Mouse (Mus musculus): Measurements from ENCODE around the gene Spast. TPM values are rescaled to one million over a fixed set of nuclear protein-coding genes. Genes with fewer than 3 reads are reported as not detected.
A peak's percentile ranks its signal among the peaks of the same experiment; 100 is the strongest.

Spast gene
- polyA plus RNA-seq, 1 experiment from 2014 or later, result 16.2 TPM

- no peak overlapping the region for H3K4me2 ChIP-seq
- WGBS (ENCODE audit: insufficient replicate concordance), result 88% methylated on average over 12 of the region's 12 CpGs
- H3K9ac ChIP-seq (ENCODE audit: low read depth, low read length), result no peak overlapping the region
- H3K36me3 ChIP-seq (ENCODE audit: control insufficient read depth, insufficient read depth, low read length), result peaks cover 21% of the 10 kb centered on the region
- no peaks in the 10 kb centered on the region for H3K9me3 ChIP-seq (replicated peaks; ENCODE audit: control insufficient read depth, low read length)
- H3K4me3 ChIP-seq (ENCODE audit: low read depth, low read length), result no peak overlapping the region
- ATAC-seq (replicated peaks; ENCODE audit: insufficient number of reproducible peaks, low FRiP score, low TSS enrichment), result no peak
- H3K27ac ChIP-seq (ENCODE audit: low read depth, low read length), result no peak overlapping the region
- no peaks in the 10 kb centered on the region for H3K27me3 ChIP-seq (ENCODE audit: control insufficient read depth, insufficient read depth, low read length)
- 0 out of 2 replicates have a peak, but pooled peaks cover 3% of the 10 kb centered on the region for H3K4me1 ChIP-seq (ENCODE audit: control insufficient read depth, insufficient read depth, low read length)
Measured at GRCm38 (mm10) chr17:74424401-74425005, 85.7 kb downstream of the Spast start.

DNA sequence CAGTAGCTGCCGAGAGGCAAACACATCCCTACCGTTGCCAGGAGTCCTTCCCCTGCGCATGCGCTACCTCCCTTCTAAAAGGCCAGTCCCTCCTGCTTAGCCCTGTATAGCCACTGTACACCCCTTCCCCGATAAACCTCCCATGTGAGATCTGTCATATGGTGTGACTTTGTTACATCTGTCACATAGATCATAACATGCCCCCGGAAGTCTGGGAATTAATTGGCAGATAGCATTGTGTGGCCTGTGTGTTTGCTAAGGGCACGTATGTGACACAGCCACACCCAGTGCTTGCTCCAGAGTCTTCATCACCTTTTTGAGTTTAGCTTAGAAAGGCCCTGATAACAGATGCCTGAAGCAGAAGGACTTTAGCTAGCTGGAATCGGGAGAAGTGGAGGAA is 91.3 kb downstream of the Spast start:
- Histone ChIP-seq H3K4me3 (ENCODE audit: low read depth, low read length) (no peak overlapping the region), H3K9me3 (replicated peaks; ENCODE audit: control insufficient read depth, low read length) (no peaks in the 10 kb centered on the region), H3K27ac (ENCODE audit: low read depth, low read length) (no peak overlapping the region), H3K36me3 (ENCODE audit: control insufficient read depth, insufficient read depth, low read length) (peaks cover 11% of the 10 kb centered on the region; the same call in 1 of the 2 replicates), H3K4me2 (no peak overlapping the region), H3K27me3 (ENCODE audit: control insufficient read depth, insufficient read depth, low read length) (no peaks in the 10 kb centered on the region), H3K4me1 (ENCODE audit: control insufficient read depth, insufficient read depth, low read length) (0 out of 2 replicates have a peak, but pooled peaks cover 5% of the 10 kb centered on the region), H3K9ac (ENCODE audit: low read depth, low read length) (no peak overlapping the region)
- no peak for ATAC-seq (replicated peaks; ENCODE audit: insufficient number of reproducible peaks, low FRiP score, low TSS enrichment)
- 67% methylated on average over 8 of the region's 8 CpGs for WGBS (ENCODE audit: insufficient replicate concordance)

DNA sequence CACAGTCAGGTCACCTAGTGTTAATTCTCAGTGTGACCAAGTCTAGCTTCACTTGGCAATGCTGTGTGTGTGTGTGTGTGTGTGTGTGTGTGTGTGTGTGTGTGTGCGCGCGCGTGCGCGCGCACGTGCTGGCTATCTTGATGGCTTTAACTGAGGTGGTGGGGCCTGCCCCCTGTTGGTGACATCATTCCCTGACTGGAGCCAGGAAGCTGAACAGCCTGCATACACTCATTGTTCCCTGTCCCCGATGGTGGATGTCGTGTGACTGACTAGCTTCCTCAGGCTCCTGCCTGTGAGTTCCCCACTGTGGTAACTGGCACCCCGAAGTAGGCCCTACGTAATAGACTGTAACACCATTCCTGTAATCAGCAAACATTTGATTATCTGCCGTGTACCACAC is 92.7 kb downstream of the Spast start:
- Histone ChIP-seq H3K27ac (ENCODE audit: low read depth, low read length) (no peak overlapping the region), H3K4me2 (no peak overlapping the region), H3K27me3 (ENCODE audit: control insufficient read depth, insufficient read depth, low read length) (no peaks in the 10 kb centered on the region), H3K4me1 (ENCODE audit: control insufficient read depth, insufficient read depth, low read length) (0 out of 2 replicates have a peak, but pooled peaks cover 5% of the 10 kb centered on the region), H3K9me3 (replicated peaks; ENCODE audit: control insufficient read depth, low read length) (no peaks in the 10 kb centered on the region), H3K36me3 (ENCODE audit: control insufficient read depth, insufficient read depth, low read length) (peaks cover 9% of the 10 kb centered on the region; the same call in 1 of the 2 replicates), H3K9ac (ENCODE audit: low read depth, low read length) (no peak overlapping the region), H3K4me3 (ENCODE audit: low read depth, low read length) (no peak overlapping the region)
- 64% methylated on average over 13 of the region's 13 CpGs for WGBS (ENCODE audit: insufficient replicate concordance)
- ATAC-seq (replicated peaks; ENCODE audit: insufficient number of reproducible peaks, low FRiP score, low TSS enrichment), result peak; percentile 55; the same call in 1 of the 2 replicates

DNA sequence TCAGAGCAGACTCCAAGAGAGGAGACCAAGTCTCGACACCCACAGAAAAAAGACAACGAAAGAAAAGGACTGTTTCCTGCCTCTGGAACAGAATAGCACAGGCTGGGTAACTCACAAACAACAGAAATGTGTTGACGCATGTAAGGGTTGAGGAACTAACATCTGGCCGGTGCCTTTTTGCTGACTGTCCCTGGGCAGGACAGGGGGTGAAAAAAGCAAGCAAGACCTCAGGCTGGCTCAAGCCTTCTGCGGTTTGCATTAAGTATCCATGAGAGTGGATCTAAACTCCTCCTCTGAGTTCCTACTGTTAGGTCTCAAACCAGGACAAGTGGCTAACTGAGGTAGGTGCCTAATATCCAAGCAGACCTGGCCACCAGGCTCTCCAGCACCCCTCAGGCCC is 93.8 kb downstream of the Spast start:
- 68% methylated on average over 5 of the region's 5 CpGs for WGBS (ENCODE audit: insufficient replicate concordance)

DNA sequence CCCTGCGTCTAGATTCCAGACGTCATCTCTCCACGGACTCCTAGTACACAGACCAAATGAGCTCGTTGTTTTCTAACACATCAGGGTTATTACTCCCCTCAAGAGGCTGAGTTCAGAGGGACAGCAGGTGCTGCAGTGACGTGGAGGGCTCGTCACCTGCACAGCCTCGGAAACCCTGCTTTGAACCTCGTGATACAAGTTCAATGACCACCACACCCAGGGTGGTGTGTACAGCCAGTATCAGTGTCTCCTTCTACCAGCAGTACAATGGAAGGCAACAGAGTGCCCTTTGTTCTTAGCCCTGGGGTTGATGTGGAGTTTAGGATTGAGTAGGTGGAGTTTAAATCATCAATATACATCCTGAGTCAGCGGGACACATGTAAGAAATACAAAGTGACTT is 99.0 kb downstream of the Spast start:
- WGBS (ENCODE audit: insufficient replicate concordance), result 77% methylated on average over 9 of the region's 9 CpGs
- Histone ChIP-seq H3K9ac (ENCODE audit: low read depth, low read length) (no peak overlapping the region), H3K4me1 (ENCODE audit: control insufficient read depth, insufficient read depth, low read length) (no peaks in the 10 kb centered on the region), H3K36me3 (ENCODE audit: control insufficient read depth, insufficient read depth, low read length) (no peaks in the 10 kb centered on the region), H3K4me3 (ENCODE audit: low read depth, low read length) (no peak overlapping the region), H3K9me3 (replicated peaks; ENCODE audit: control insufficient read depth, low read length) (no peaks in the 10 kb centered on the region), H3K4me2 (no peak overlapping the region), H3K27me3 (ENCODE audit: control insufficient read depth, insufficient read depth, low read length) (no peaks in the 10 kb centered on the region), H3K27ac (ENCODE audit: low read depth, low read length) (no peak overlapping the region)
- ATAC-seq (replicated peaks; ENCODE audit: insufficient number of reproducible peaks, low FRiP score, low TSS enrichment), result no peak

More for the DNA sequence above, 93.8 kb downstream of the Spast start:
- H3K36me3 ChIP-seq (ENCODE audit: control insufficient read depth, insufficient read depth, low read length), result 0 out of 2 replicates have a peak, but pooled peaks cover 2% of the 10 kb centered on the region
- H3K4me2 ChIP-seq, result no peak overlapping the region
- H3K9ac ChIP-seq (ENCODE audit: low read depth, low read length), result no peak overlapping the region
- no peak for ATAC-seq (replicated peaks; ENCODE audit: insufficient number of reproducible peaks, low FRiP score, low TSS enrichment)
- no peak overlapping the region for H3K27ac ChIP-seq (ENCODE audit: low read depth, low read length)
- H3K9me3 ChIP-seq (replicated peaks; ENCODE audit: control insufficient read depth, low read length), result no peaks in the 10 kb centered on the region
- H3K4me3 ChIP-seq (ENCODE audit: low read depth, low read length), result no peak overlapping the region
- no peaks in the 10 kb centered on the region for H3K27me3 ChIP-seq (ENCODE audit: control insufficient read depth, insufficient read depth, low read length)
- H3K4me1 ChIP-seq (ENCODE audit: control insufficient read depth, insufficient read depth, low read length), result 0 out of 2 replicates have a peak, but pooled peaks cover 5% of the 10 kb centered on the region

DNA sequence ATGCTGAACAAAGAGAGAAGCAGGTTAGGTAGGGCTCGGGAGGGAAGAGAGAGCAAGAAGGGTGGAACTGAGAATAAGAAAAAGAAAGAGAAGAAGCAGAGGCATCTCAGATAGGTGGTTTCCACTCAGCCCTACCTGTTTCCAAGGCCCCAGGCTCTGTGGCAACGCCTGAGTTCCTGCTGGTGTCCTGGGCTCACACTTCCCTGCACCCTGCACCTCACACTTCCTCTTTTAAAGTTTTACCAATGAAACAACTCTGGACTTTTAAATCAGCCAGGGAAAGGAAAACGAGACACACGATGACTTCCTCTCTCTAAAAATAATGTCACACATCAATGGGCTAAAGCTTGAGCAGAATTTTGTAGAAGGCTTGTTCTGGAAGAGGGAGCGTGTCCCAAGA is 101.7 kb downstream of the Spast start:
- no peak overlapping the region for H3K4me3 ChIP-seq (ENCODE audit: low read depth, low read length)
- no peaks in the 10 kb centered on the region for H3K36me3 ChIP-seq (ENCODE audit: control insufficient read depth, insufficient read depth, low read length)
- no peak overlapping the region for H3K9ac ChIP-seq (ENCODE audit: low read depth, low read length)
- no peaks in the 10 kb centered on the region for H3K4me1 ChIP-seq (ENCODE audit: control insufficient read depth, insufficient read depth, low read length)
- H3K27me3 ChIP-seq (ENCODE audit: control insufficient read depth, insufficient read depth, low read length), result no peaks in the 10 kb centered on the region
- ATAC-seq (replicated peaks; ENCODE audit: insufficient number of reproducible peaks, low FRiP score, low TSS enrichment), result no peak
- no peak overlapping the region for H3K4me2 ChIP-seq
- H3K9me3 ChIP-seq (replicated peaks; ENCODE audit: control insufficient read depth, low read length), result no peaks in the 10 kb centered on the region
- WGBS (ENCODE audit: insufficient replicate concordance), result 74% methylated on average over 5 of the region's 5 CpGs
- H3K27ac ChIP-seq (ENCODE audit: low read depth, low read length), result no peak overlapping the region

Other genes starting within 250 kb of the Spast start
- 79.6 and 85.3 TPM in 2 replicates for gene Memo1, start 43.5 kb upstream of the Spast start, polyA plus RNA-seq (2014; fragmentation: Nextera tagmentation; extraction: Ambion mirVana)
- gene Dpy30, start 15.0 kb upstream of the Spast start, polyA plus RNA-seq (2014; fragmentation: Nextera tagmentation; extraction: Ambion mirVana), result 200 and 209 TPM in 2 replicates
- gene Slc30a6, start 56.6 kb downstream of the Spast start, polyA plus RNA-seq (2014; fragmentation: Nextera tagmentation; extraction: Ambion mirVana), result 26.6 and 27.9 TPM in 2 replicates
- gene Nlrc4, start 120.2 kb downstream of the Spast start, polyA plus RNA-seq (2014; fragmentation: Nextera tagmentation; extraction: Ambion mirVana), result 0.17 TPM in 2 replicates
- gene Yipf4, start 150.5 kb downstream of the Spast start, polyA plus RNA-seq (2014; fragmentation: Nextera tagmentation; extraction: Ambion mirVana), result 43.2 and 52.2 TPM in 2 replicates
- gene Birc6, start 189.3 kb downstream of the Spast start, polyA plus RNA-seq (2014; fragmentation: Nextera tagmentation; extraction: Ambion mirVana), result 70.4 and 84.8 TPM in 2 replicates

Data from heart, embryonic 11.5 days (tissue).